Mouse (Mus musculus): ENCODE results near the gene Srgap2. TPM values are rescaled to one million over a fixed set of nuclear protein-coding genes. Genes with fewer than 3 reads are reported as not detected.
A peak's percentile ranks its signal among the peaks of the same experiment; 100 is the strongest.

Srgap2 gene
- total and polyA plus RNA-seq, 2 experiments from 2014 or later = 24.5 to 69.3 TPM

GRCm38 (mm10) chr1:131526371-131527270, 531 bp downstream of the Srgap2 start:
- TF ChIP-seq CTCF (IDR thresholded peaks at IDR 0.05; ENCODE audit: low read depth) = peak; percentile 41
- H3K27ac ChIP-seq = peak overlapping the region; percentile 92
- H3K27me3 ChIP-seq (ENCODE audit: insufficient read depth, low read length) = no peaks in the 10 kb centered on the region
- no peaks in the 10 kb centered on the region for H3K36me3 ChIP-seq (ENCODE audit: insufficient read depth, low read length)
- peaks cover 19% of the 10 kb centered on the region for H3K4me1 ChIP-seq (ENCODE audit: insufficient read depth, low read length)
- peak overlapping the region; percentile 77 for H3K4me2 ChIP-seq (ENCODE audit: low read depth, low read length)
- WGBS = 2% methylated on average over 75 of the region's 81 CpGs
- H3K4me3 ChIP-seq (ENCODE audit: low read length) = peak overlapping the region; percentile 69
- peak overlapping the region; percentile 69 for H3K9ac ChIP-seq (replicated peaks; ENCODE audit: low read length)
- H3K9me3 ChIP-seq (ENCODE audit: low read length) = no peaks in the 10 kb centered on the region
- ATAC-seq (peak; percentile 41), DNase-seq (ENCODE audit: low spot score) (peak; percentile 76)

GRCm38 (mm10) chr1:131525586-131526271, 1.4 kb downstream of the Srgap2 start:
- H3K4me3 ChIP-seq (ENCODE audit: low read length) = peak overlapping the region; percentile 69
- H3K27me3 ChIP-seq (ENCODE audit: insufficient read depth, low read length) = no peaks in the 10 kb centered on the region
- ATAC-seq (no peak), DNase-seq (ENCODE audit: low spot score) (peak; percentile 70)
- peak overlapping the region; percentile 92 for H3K27ac ChIP-seq
- peaks cover 21% of the 10 kb centered on the region for H3K4me1 ChIP-seq (ENCODE audit: insufficient read depth, low read length)
- WGBS = under 1% methylated on average over 40 of the region's 41 CpGs
- no peaks in the 10 kb centered on the region for H3K36me3 ChIP-seq (ENCODE audit: insufficient read depth, low read length)
- peak overlapping the region; percentile 69 for H3K9ac ChIP-seq (replicated peaks; ENCODE audit: low read length)
- H3K4me2 ChIP-seq (ENCODE audit: low read depth, low read length) = peak overlapping the region; percentile 77
- TF ChIP-seq CTCF (IDR thresholded peaks at IDR 0.05; ENCODE audit: low read depth) = no peak
- H3K9me3 ChIP-seq (ENCODE audit: low read length) = no peaks in the 10 kb centered on the region

- WGBS = 1% methylated on average over 26 of the region's 26 CpGs
- Histone ChIP-seq H3K9ac (replicated peaks; ENCODE audit: low read length) (peak overlapping the region; percentile 69), H3K27me3 (ENCODE audit: insufficient read depth, low read length) (no peaks in the 10 kb centered on the region), H3K9me3 (ENCODE audit: low read length) (no peaks in the 10 kb centered on the region), H3K4me3 (ENCODE audit: low read length) (peak overlapping the region; percentile 69), H3K4me2 (ENCODE audit: low read depth, low read length) (peak overlapping the region; percentile 77), H3K4me1 (ENCODE audit: insufficient read depth, low read length) (peaks cover 24% of the 10 kb centered on the region), H3K27ac (peak overlapping the region; percentile 92), H3K36me3 (ENCODE audit: insufficient read depth, low read length) (no peaks in the 10 kb centered on the region)
- no peak for TF ChIP-seq CTCF (IDR thresholded peaks at IDR 0.05; ENCODE audit: low read depth)
- ATAC-seq (no peak), DNase-seq (ENCODE audit: low spot score) (peak; percentile 65)
Measured at GRCm38 (mm10) chr1:131525101-131525585, 2.0 kb downstream of the Srgap2 start.

- no peaks in the 10 kb centered on the region for H3K27me3 ChIP-seq (ENCODE audit: insufficient read depth, low read length)
- peak overlapping the region; percentile 69 for H3K9ac ChIP-seq (replicated peaks; ENCODE audit: low read length)
- ATAC-seq (no peak), DNase-seq (ENCODE audit: low spot score) (peak; percentile 48)
- H3K4me1 ChIP-seq (ENCODE audit: insufficient read depth, low read length) = peaks cover 30% of the 10 kb centered on the region
- H3K9me3 ChIP-seq (ENCODE audit: low read length) = no peaks in the 10 kb centered on the region
- peak overlapping the region; percentile 69 for H3K4me3 ChIP-seq (ENCODE audit: low read length)
- 13% methylated on average over 3 of the region's 3 CpGs for WGBS
- TF ChIP-seq CTCF (IDR thresholded peaks at IDR 0.05; ENCODE audit: low read depth) = no peak
- H3K27ac ChIP-seq = peak overlapping the region; percentile 92; the same call in 1 of the 2 replicates
- no peaks in the 10 kb centered on the region for H3K36me3 ChIP-seq (ENCODE audit: insufficient read depth, low read length)
- peak overlapping the region; percentile 77 for H3K4me2 ChIP-seq (ENCODE audit: low read depth, low read length)
Measured at GRCm38 (mm10) chr1:131523794-131524193, 3.4 kb downstream of the Srgap2 start.

- WGBS = 93% methylated on average over 3 of the region's 3 CpGs
- Histone ChIP-seq H3K9ac (replicated peaks; ENCODE audit: low read length) (no peak overlapping the region), H3K4me2 (ENCODE audit: low read depth, low read length) (no peak overlapping the region), H3K36me3 (ENCODE audit: insufficient read depth, low read length) (no peaks in the 10 kb centered on the region), H3K27ac (no peak overlapping the region), H3K27me3 (ENCODE audit: insufficient read depth, low read length) (no peaks in the 10 kb centered on the region), H3K9me3 (ENCODE audit: low read length) (no peaks in the 10 kb centered on the region), H3K4me1 (ENCODE audit: insufficient read depth, low read length) (peaks cover 12% of the 10 kb centered on the region), H3K4me3 (ENCODE audit: low read length) (no peak overlapping the region)
- no peak for TF ChIP-seq CTCF (IDR thresholded peaks at IDR 0.05; ENCODE audit: low read depth)
- DNase-seq (ENCODE audit: low spot score) (no peak), ATAC-seq (no peak)
Measured at GRCm38 (mm10) chr1:131516588-131516987, 10.6 kb downstream of the Srgap2 start.

GRCm38 (mm10) chr1:131514197-131514596, 13.0 kb downstream of the Srgap2 start:
- no peak for DNase-seq (ENCODE audit: low spot score)

More at GRCm38 (mm10) chr1:131514197-131514596, 13.0 kb downstream of the Srgap2 start:
- TF ChIP-seq CTCF (IDR thresholded peaks at IDR 0.05; ENCODE audit: low read depth) = no peak
- no peak overlapping the region for H3K4me2 ChIP-seq (ENCODE audit: low read depth, low read length)
- WGBS = 46% methylated on average over 1 of the region's 1 CpGs
- H3K27ac ChIP-seq = no peak overlapping the region
- H3K27me3 ChIP-seq (ENCODE audit: insufficient read depth, low read length) = no peaks in the 10 kb centered on the region
- H3K4me3 ChIP-seq (ENCODE audit: low read length) = no peak overlapping the region
- no peak overlapping the region for H3K9ac ChIP-seq (replicated peaks; ENCODE audit: low read length)
- H3K4me1 ChIP-seq (ENCODE audit: insufficient read depth, low read length) = no peaks in the 10 kb centered on the region
- H3K36me3 ChIP-seq (ENCODE audit: insufficient read depth, low read length) = no peaks in the 10 kb centered on the region
- H3K9me3 ChIP-seq (ENCODE audit: low read length) = no peaks in the 10 kb centered on the region
- no peak for ATAC-seq
